Mouse (Mus musculus) megakaryocyte, embryonic 14.5 days (primary cell): ENCODE data around the gene Theg. TPM values are rescaled to one million over a fixed set of nuclear protein-coding genes. Genes with fewer than 3 reads are reported as not detected.

ENCODE experiments used
- H3K27me3 ChIP-seq: replicated peaks from 2 replicates; pipeline ENCODE3; 2012; ENCODE audit warnings: inconsistent platforms
- H3K36me3 ChIP-seq: replicated peaks from 2 replicates; pipeline ENCODE3; 2012; ENCODE audit warnings: low read length, inconsistent platforms, mixed read lengths
- H3K4me1 ChIP-seq: 2 replicates; pipeline ENCODE4 v1.6.1; 2012; ENCODE audit warnings: inconsistent platforms
- H3K4me3 ChIP-seq: replicated peaks from 2 replicates; pipeline ENCODE3; 2012; ENCODE audit warnings: moderate library complexity, mild to moderate bottlenecking, inconsistent platforms
- H3K9me3 ChIP-seq: 2 replicates; pipeline ENCODE4 v1.6.1; 2012; ENCODE audit warnings: inconsistent platforms
- FLI1 ChIP-seq: IDR thresholded peaks from 2 replicates; pipeline ENCODE4 v1.6.1; 2012; ENCODE audit warnings: low read length, inconsistent platforms, mixed read lengths
- GATA1 ChIP-seq: IDR thresholded peaks from 3 replicates; pipeline ENCODE4 v1.6.1; 2012; ENCODE audit warnings: mixed read lengths, low read length, inconsistent platforms, borderline replicate concordance
- polyA plus RNA-seq: library from polyadenylated mRNA; stranded (reverse); fragments of >175 nt; gene quantifications from 2 replicates; pipeline ENCODE4 v1.2.3, GENCODE M21; 2012; ENCODE audit warnings: low replicate concordance; ENCODE audit not compliant: insufficient read depth

The Theg gene
- polyA plus RNA-seq, 1 experiment, result not detected

DNA sequence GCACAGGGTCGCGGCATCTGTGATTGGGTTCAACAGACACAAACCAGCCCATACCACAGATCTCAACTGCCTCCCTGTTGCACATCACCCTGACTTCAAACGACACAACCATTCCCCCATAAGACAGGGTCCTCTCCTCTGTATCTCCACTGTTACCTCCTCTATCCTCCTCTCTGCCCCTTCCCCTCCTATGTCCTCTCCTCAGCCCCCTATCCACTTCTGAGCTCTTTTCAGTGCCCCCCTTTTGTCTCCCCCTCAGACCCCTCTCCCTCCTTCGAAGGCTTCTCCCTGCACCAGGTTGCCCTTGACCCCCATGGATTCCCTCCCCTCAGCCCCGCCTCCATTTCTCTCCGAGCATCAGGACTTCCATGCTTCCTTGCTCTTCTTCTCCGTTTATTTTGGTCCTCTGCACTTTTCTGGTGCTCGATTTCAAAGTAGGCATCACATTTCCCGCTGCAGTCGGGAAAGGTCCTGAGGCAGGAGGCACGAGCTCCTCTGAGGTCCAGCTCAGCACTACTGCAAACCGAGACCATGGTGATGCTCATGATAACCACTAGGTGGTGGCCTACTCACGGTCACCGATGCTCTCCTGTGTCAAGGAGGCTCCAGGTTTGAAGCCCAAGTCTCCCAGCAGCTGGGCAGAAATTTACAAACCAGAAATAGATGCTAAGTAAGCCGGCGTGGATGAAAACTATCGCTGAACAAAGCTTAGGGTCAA, 7.9 kb upstream of the Theg start:
- H3K4me1 ChIP-seq, result peaks cover 12% of the 10 kb centered on the region
- H3K36me3 ChIP-seq, result no peaks in the 10 kb centered on the region
- no peak overlapping the region for H3K4me3 ChIP-seq
- TF ChIP-seq FLI1 (no peak), GATA1 (no peak)
- H3K9me3 ChIP-seq, result peaks cover 10% of the 10 kb centered on the region
- peaks cover 65% of the 10 kb centered on the region for H3K27me3 ChIP-seq

DNA sequence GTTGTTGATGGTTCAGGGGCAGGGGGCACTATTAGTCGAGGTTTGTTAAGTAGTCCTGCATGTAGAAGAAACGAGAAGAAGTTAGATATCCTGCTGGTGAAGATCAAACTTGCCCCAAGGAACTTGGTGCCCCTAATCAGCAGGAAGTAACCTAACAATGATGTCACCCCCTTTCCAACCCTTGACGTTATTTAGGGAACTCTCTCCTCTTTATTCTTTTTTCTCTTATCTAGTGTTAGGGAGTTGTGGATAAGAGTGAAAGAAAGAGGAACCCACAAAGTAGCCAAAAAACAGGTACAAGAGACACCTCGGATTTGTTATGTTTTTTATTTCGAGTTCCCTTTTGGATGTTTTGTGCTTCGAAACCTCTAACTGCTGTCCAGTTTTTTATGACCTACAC, 7.0 kb upstream of the Theg start:
- Histone ChIP-seq H3K9me3 (peaks cover 13% of the 10 kb centered on the region), H3K36me3 (no peaks in the 10 kb centered on the region)

DNA sequence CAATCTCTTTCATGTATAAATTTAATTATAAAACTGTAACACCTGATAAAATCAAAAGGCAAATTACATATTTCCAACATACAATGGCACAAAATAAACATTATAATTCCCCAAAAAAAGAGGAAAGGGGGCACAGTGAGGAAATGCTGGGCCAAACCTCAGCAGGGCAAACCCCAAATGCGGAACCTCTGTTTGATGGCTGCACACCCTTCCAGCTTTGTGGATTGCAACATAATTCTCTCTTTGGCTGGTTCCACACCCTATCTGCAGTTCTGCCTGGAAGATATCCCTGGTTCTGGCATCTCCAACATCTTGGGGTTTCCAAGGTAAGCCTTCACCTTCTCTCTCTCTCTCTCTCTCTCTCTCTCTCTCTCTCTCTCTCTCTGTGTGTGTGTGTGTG, 3.6 kb upstream of the Theg start:
- H3K4me3 ChIP-seq, result no peak overlapping the region
- no peak for TF ChIP-seq FLI1
- TF ChIP-seq GATA1, result no peak
- peaks cover 13% of the 10 kb centered on the region for H3K9me3 ChIP-seq
- peaks cover 57% of the 10 kb centered on the region for H3K27me3 ChIP-seq
- H3K4me1 ChIP-seq, result peaks cover 9% of the 10 kb centered on the region
- no peaks in the 10 kb centered on the region for H3K36me3 ChIP-seq

More for the DNA sequence above, 7.0 kb upstream of the Theg start:
- H3K27me3 ChIP-seq, result peaks cover 59% of the 10 kb centered on the region
- TF ChIP-seq GATA1, result no peak
- no peak for TF ChIP-seq FLI1
- no peak overlapping the region for H3K4me3 ChIP-seq
- peaks cover 12% of the 10 kb centered on the region for H3K4me1 ChIP-seq

DNA sequence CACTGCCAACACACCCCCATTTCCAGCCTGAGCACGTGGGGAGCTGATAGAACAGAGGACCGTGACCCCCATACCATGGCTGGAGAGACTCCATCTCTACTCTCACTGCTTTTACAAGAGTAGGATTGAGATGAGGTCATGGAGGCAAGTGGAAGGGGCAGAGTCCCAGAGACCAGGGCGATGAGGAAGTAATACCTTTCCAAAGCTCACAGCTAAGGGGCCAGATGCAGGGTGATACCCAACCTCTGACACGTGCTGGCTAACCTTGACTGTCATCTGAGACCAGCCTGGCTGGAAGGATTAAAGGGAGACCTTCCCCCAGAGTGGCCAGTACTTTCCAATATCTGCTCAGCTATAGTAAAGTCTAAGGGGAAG, 608 bp upstream of the Theg start:
- H3K4me1 ChIP-seq, result no peaks in the 10 kb centered on the region
- no peaks in the 10 kb centered on the region for H3K36me3 ChIP-seq
- H3K4me3 ChIP-seq, result no peak overlapping the region
- H3K27me3 ChIP-seq, result peaks cover 60% of the 10 kb centered on the region
- no peak for TF ChIP-seq FLI1
- no peak for TF ChIP-seq GATA1
- H3K9me3 ChIP-seq, result peaks cover 13% of the 10 kb centered on the region

DNA sequence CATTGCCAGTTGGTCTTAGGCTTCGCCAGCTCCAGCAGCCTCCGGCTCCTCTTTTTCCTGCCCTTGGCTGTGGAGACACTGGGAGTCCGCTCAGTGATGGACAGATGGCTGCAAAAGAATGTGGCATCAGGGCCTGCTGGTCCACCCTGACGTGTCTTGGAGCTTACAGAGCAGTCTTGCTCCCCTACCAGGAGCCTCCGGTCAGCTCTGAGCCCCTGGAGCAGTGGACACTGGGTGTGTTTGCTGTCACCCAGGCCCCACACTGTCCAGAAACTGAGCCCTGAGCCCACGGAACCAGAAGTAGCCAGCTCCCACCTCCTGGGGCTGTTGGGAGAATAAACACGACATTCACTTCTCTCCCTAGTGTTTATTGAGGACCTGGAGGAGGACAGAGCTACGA, 888 bp downstream of the Theg start:
- H3K27me3 ChIP-seq, result peaks cover 54% of the 10 kb centered on the region
- H3K36me3 ChIP-seq, result no peaks in the 10 kb centered on the region
- H3K4me3 ChIP-seq, result no peak overlapping the region
- no peak for TF ChIP-seq FLI1
- no peak for TF ChIP-seq GATA1
- H3K4me1 ChIP-seq, result no peaks in the 10 kb centered on the region
- 0 out of 2 replicates have a peak, but pooled peaks cover 4% of the 10 kb centered on the region for H3K9me3 ChIP-seq

DNA sequence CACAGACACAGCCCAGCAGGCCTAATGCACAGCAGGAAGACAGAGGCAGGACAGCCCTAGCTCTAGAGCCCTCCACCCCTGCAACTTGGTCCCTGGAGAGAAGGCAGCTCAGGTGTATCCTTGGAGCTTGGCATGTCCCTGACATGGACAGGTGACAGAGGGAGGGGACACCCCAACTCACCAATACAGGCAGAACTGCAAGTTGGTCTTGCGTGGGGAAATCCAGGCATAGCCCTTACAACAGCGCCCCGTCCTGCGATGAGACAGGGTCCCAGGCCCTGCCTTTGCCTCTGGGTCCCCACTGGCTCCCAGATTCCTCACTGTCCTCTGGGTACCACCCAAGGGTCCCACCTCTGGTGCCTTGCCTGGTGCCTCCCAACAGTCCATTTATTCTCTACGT, 1.4 kb downstream of the Theg start:
- Histone ChIP-seq H3K4me3 (no peak overlapping the region), H3K9me3 (peaks cover 9% of the 10 kb centered on the region; the same call in 1 of the 2 replicates), H3K4me1 (no peaks in the 10 kb centered on the region), H3K36me3 (no peaks in the 10 kb centered on the region), H3K27me3 (peaks cover 52% of the 10 kb centered on the region)
- TF ChIP-seq GATA1 (no peak), FLI1 (no peak)

DNA sequence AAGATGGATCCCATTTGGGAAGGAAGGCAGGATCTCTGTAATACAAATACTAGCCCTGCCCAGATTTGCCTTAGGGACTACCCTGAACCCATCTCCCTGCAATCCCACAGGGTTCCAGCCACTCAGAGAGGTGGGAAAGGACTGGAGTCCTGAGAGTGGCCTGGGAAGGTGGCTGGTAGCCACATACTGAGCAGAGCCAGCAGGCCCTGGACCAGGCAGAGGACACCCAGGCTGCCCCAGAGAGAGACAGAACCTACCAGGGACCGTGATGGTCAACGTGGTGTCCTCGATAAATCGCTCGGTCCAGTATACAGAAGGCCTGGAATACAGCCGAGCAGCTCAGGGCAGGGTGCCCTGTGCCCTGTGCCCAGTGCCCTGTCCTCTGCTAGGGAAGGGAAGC, 2.0 kb downstream of the Theg start:
- Histone ChIP-seq H3K9me3 (peaks cover 9% of the 10 kb centered on the region; the same call in 1 of the 2 replicates), H3K27me3 (peaks cover 53% of the 10 kb centered on the region), H3K4me3 (no peak overlapping the region), H3K4me1 (no peaks in the 10 kb centered on the region), H3K36me3 (no peaks in the 10 kb centered on the region)
- TF ChIP-seq FLI1, result no peak

DNA sequence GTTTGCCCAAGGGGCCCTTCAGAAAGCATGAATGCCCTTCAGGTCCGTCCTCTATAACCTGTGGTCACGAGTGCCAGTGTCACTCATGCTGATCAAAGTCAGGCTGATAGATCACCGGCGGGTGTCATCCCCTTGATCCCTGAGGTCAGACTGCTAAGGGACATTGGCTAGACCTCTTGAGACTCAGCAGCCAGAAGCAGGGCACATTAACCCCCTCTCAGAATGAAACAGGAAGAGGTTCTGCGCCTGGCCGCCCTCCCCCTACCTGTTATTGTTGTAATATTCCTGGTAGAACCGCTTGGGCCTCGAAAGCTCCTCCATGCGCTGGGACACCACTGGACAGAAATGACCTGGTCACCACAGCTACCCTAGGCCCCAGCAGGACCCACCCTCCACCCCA, 2.7 kb downstream of the Theg start:
- TF ChIP-seq FLI1 (no peak), GATA1 (no peak)
- H3K4me1 ChIP-seq, result no peaks in the 10 kb centered on the region
- peaks cover 58% of the 10 kb centered on the region for H3K27me3 ChIP-seq
- no peak overlapping the region for H3K4me3 ChIP-seq
- no peaks in the 10 kb centered on the region for H3K36me3 ChIP-seq
- peaks cover 5% of the 10 kb centered on the region; the same call in 1 of the 2 replicates for H3K9me3 ChIP-seq

DNA sequence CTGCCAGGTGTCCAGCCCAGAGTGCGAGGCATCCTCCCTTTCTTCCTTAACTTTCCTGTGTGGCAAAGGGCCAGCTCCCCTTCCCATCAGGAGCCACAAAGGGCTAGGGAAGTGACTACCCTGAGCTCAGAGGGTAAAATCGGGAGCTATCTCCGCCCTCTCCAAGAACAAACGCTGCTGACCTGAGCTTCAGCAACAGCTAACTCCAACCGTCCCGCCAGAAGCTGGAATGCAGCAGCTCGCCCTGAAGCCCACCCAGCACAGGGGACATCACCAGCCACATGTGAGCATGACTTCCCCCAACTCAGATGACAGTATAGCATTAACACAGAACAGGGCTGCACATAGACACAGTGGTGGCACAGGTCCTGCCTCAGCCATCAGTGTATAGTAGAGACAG, 3.1 kb downstream of the Theg start:
- no peaks in the 10 kb centered on the region for H3K36me3 ChIP-seq
- peaks cover 5% of the 10 kb centered on the region; the same call in 1 of the 2 replicates for H3K9me3 ChIP-seq
- no peak overlapping the region for H3K4me3 ChIP-seq
- no peak for TF ChIP-seq FLI1
- no peak for TF ChIP-seq GATA1
- H3K27me3 ChIP-seq, result peaks cover 61% of the 10 kb centered on the region
- H3K4me1 ChIP-seq, result no peaks in the 10 kb centered on the region

DNA sequence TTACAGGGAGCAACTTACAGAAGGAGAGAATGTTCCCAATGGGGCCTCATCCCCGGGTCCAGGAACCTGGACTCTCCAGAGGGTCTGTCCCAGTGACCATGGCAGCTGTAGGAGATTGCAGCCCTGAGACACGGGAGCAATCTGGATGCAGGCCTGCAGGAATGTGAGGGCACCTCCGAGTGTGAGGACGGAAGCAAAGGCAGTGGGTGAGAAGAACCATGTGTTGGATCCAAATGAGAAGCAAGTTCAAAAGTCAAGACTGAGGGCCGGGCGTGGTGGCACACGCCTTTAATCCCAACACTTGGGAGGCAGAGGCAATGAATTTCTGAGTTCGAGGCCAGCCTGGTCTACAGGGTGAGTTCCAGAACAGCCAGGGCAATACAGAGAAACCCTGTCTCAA, 5.6 kb downstream of the Theg start:
- TF ChIP-seq GATA1 (no peak), FLI1 (no peak)
- Histone ChIP-seq H3K9me3 (peaks cover 10% of the 10 kb centered on the region), H3K27me3 (peaks cover 45% of the 10 kb centered on the region), H3K4me1 (no peaks in the 10 kb centered on the region), H3K36me3 (no peaks in the 10 kb centered on the region), H3K4me3 (no peak overlapping the region)

DNA sequence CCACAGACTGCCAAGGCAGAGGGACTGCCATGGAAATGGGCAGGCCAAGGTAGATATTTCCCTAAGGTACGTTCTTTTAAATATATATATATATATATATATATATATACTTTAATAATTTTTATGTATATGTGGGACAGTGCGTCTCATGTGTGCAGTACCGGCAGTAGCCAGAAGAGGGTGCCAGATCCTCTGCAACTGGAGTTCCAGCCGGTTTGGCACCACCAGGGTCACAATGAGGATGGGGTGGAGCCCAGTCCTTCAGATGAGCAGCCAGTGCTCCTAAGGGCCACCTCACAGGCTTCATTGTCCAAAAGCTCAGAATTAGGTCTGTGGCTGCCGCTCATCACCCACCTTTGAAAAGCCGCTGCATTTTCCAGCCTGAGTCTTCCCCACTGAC, 6.3 kb downstream of the Theg start:
- no peak overlapping the region for H3K4me3 ChIP-seq
- peaks cover 39% of the 10 kb centered on the region for H3K27me3 ChIP-seq
- peaks cover 10% of the 10 kb centered on the region for H3K9me3 ChIP-seq
- no peaks in the 10 kb centered on the region for H3K4me1 ChIP-seq
- no peaks in the 10 kb centered on the region for H3K36me3 ChIP-seq
- TF ChIP-seq FLI1 (no peak), GATA1 (no peak)
